ENCODE assay signal across 9 mouse cellular contexts in genomic region chr7:28418096-28418670, GRCm38 (mm10). TPM values are rescaled to one million over a fixed set of nuclear protein-coding genes. Genes with fewer than 3 reads are reported as not detected.
DNase-seq lines count a peak whose midpoint lies in the region; ATAC-seq lines count a peak whose summit lies in the region.
"Had no signal": no experiment of that assay in that cellular context is flagged by ENCODE, and none has a peak within 500 bp of the region (broad histone marks: within the 10 kb centered on the region; RNA-seq: fewer than 3 reads in every experiment).

No protein-coding gene starts in this region.

- no peaks in the 10 kb centered on the region for H3K4me1 ChIP-seq in kidney, embryonic 14.5 days (ENCODE audit: control insufficient read depth, insufficient read depth, low read length)

- H3K9ac ChIP-seq in kidney, embryonic 14.5 days (ENCODE audit: low read depth, low read length), result no peak overlapping the region

- no peak for ATAC-seq in kidney, embryonic 14.5 days (ENCODE audit: low FRiP score, low TSS enrichment)
- no peak for ATAC-seq in granulocyte monocyte progenitor cell, adult 5-6 weeks (replicated peaks; ENCODE audit: poor library complexity, severe bottlenecking)

- WGBS in kidney, embryonic 14.5 days, result 81% methylated on average over 8 of the region's 8 CpGs

- no peaks in the 10 kb centered on the region for H3K9me3 ChIP-seq in kidney, embryonic 14.5 days (ENCODE audit: control insufficient read depth, low read length)

- H3K27ac ChIP-seq in kidney, embryonic 14.5 days (ENCODE audit: low read depth, low read length), result no peak overlapping the region

- no peaks in the 10 kb centered on the region for H3K27me3 ChIP-seq in kidney, embryonic 14.5 days (ENCODE audit: control insufficient read depth, insufficient read depth, low read length)

- intact Hi-C loops in heart, postnatal 10 days (cut with DNase I), result no loop called here

- no peak overlapping the region for H3K4me2 ChIP-seq in kidney, embryonic 14.5 days (replicated peaks; ENCODE audit: low read depth, low read length)

- peak; percentile 51 for DNase-seq in kidney, adult 18-20 months
- DNase-seq in adipocyte (ENCODE audit: low spot score) (peak; percentile 56), liver (no peak)
- DNase-seq in heart, postnatal 10 days, result peak; percentile 81 to 88
- DNase-seq in lung, postnatal 36 days, result peak; percentile 83
- DNase-seq in B cell, adult 2 months, result no peak

- H3K36me3 ChIP-seq in kidney, embryonic 14.5 days (ENCODE audit: control insufficient read depth, insufficient read depth, low read length), result peaks cover 89% of the 10 kb centered on the region

- H3K4me3 ChIP-seq in kidney, embryonic 14.5 days (ENCODE audit: low read length), result no peak overlapping the region
- H3K4me3 ChIP-seq: myocyte had no signal

RNA-seq across cellular contexts. Expression of gene Gmfg, which starts 19.1 kb away (rescaled TPM):
- polyA plus RNA-seq in kidney, embryonic 14.5 days (2014; fragmentation: Nextera tagmentation; extraction: Ambion mirVana), result 11.8 and 17.9 TPM in 2 replicates
- total RNA-seq in heart, postnatal 10 days (2021), result 1 to 10 TPM; 7.6 to 8.7 TPM
- total RNA-seq in granulocyte monocyte progenitor cell, adult 5-6 weeks (2014; fragmentation: Nextera tagmentation), result 420 and 510 TPM in 2 replicates
- total RNA-seq in granulocyte monocyte progenitor cell, adult 5-6 weeks (2017), result 682 and 721 TPM in 2 replicates
- polyA plus RNA-seq: myocyte had no signal

RNA-seq across cellular contexts. Expression of gene Paf1, which starts 25.4 kb away (rescaled TPM):
- 68.4 and 82.1 TPM in 2 replicates for polyA plus RNA-seq in kidney, embryonic 14.5 days (2014; fragmentation: Nextera tagmentation; extraction: Ambion mirVana)
- total RNA-seq in heart, postnatal 10 days (2021), result 10 to 100 TPM; 41.7 to 51.2 TPM
- 97.6 and 111 TPM in 2 replicates for total RNA-seq in granulocyte monocyte progenitor cell, adult 5-6 weeks (2014; fragmentation: Nextera tagmentation)
- total RNA-seq in granulocyte monocyte progenitor cell, adult 5-6 weeks (2017), result 136 and 170 TPM in 2 replicates

RNA-seq across cellular contexts. Expression of gene Med29, which starts 25.7 kb away (rescaled TPM):
- 54.5 and 68.8 TPM in 2 replicates for polyA plus RNA-seq in kidney, embryonic 14.5 days (2014; fragmentation: Nextera tagmentation; extraction: Ambion mirVana)
- total RNA-seq in heart, postnatal 10 days (2021), result 10 to 100 TPM; 20.7 to 22.6 TPM
- 19.2 and 25.5 TPM in 2 replicates for total RNA-seq in granulocyte monocyte progenitor cell, adult 5-6 weeks (2014; fragmentation: Nextera tagmentation)
- total RNA-seq in granulocyte monocyte progenitor cell, adult 5-6 weeks (2017), result 16.7 and 18.5 TPM in 2 replicates

RNA-seq across cellular contexts. Expression of gene Lrfn1, which starts 33.6 kb away (rescaled TPM):
- polyA plus RNA-seq in kidney, embryonic 14.5 days (2014; fragmentation: Nextera tagmentation; extraction: Ambion mirVana), result 3.2 and 4.9 TPM in 2 replicates
- total RNA-seq in heart, postnatal 10 days (2021), result 1 to 10 TPM; 2.0 to 2.7 TPM
- total RNA-seq in granulocyte monocyte progenitor cell, adult 5-6 weeks (2014; fragmentation: Nextera tagmentation), result 0.80 and 1.7 TPM in 2 replicates
- 0.36 and 0.52 TPM in 2 replicates for total RNA-seq in granulocyte monocyte progenitor cell, adult 5-6 weeks (2017)
- polyA plus RNA-seq: myocyte had no signal

RNA-seq across cellular contexts. Expression of gene Zfp36, which starts 38.1 kb away (rescaled TPM):
- polyA plus RNA-seq in kidney, embryonic 14.5 days (2014; fragmentation: Nextera tagmentation; extraction: Ambion mirVana), result 8.3 and 10.7 TPM in 2 replicates
- total RNA-seq in heart, postnatal 10 days (2021), result 10 to 100 TPM; 12.7 to 15.8 TPM
- 37.1 and 55.8 TPM in 2 replicates for total RNA-seq in granulocyte monocyte progenitor cell, adult 5-6 weeks (2014; fragmentation: Nextera tagmentation)
- total RNA-seq in granulocyte monocyte progenitor cell, adult 5-6 weeks (2017), result 30.8 and 41.3 TPM in 2 replicates

Comparison
In these comparisons a context has a peak if more than half of its experiments do, and no peak if none do; other contexts are left out.
1. DNase-seq: peak in kidney, adult 18-20 months (single experiment), adipocyte (single experiment), heart, postnatal 10 days (2 of 2) and lung, postnatal 36 days (single experiment); none in B cell, adult 2 months (0 of 2) and liver (single experiment).
2. RNA of gene Gmfg, which starts 19.1 kb away (total RNA-seq): 420 to 721 TPM in granulocyte monocyte progenitor cell, adult 5-6 weeks; 7.6 to 8.7 TPM in heart, postnatal 10 days; every median in the first group is over 10 times any median in the second.